Mouse (Mus musculus): ENCODE results near the gene Bcl7b. TPM values are rescaled to one million over a fixed set of nuclear protein-coding genes. Genes with fewer than 3 reads are reported as not detected.
A peak's percentile ranks its signal among the peaks of the same experiment; 100 is the strongest.

Bcl7b gene
- total RNA-seq, 2 experiments from 2014 or later, result 41.9 to 43.3 TPM

DNA sequence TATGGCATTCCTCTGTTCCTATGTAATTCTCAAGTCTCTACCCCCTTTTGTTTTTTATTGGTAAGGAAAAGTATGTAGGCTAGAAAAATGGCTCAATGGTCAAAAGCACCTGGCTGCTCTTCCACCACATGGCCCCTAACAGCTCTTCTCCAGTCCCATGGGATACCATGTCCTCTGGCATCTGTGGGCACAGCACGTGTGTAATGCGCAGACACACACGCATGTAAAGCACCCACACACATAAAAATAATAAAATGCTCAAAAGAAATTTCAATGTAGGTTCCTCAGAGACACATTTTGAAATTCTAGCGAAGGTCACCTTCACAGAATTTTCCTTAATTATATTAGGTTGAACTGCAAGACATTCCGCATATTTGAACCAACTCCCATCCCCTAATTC, 1.4 kb downstream of the Bcl7b start:
- DNase-seq, result no peak

- no peak for DNase-seq
Measured at GRCm38 (mm10) chr5:135171688-135172220, 3.7 kb downstream of the Bcl7b start.

DNA sequence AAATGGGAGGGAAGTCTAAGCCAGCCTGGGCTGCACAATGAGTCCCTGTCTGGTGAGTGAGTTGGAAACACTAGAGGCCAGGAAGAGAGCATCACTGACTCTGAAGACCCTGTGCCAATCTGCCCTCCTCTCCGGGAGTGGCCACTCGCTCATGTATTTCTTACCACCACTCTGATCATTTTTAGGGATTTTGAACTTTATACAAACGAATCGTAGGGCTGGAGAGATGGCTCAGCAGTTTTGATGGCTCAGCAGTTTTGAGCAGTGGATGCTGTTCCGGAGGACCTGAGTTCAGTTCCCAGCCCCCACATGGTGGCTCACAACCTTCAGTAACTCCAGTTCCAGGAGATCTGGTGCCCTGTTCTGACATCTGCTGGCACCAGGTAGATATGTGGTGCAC, 4.9 kb downstream of the Bcl7b start:
- DNase-seq, result no peak

- no peak for DNase-seq
Measured at GRCm38 (mm10) chr5:135175086-135175485, 7.0 kb downstream of the Bcl7b start.

DNA sequence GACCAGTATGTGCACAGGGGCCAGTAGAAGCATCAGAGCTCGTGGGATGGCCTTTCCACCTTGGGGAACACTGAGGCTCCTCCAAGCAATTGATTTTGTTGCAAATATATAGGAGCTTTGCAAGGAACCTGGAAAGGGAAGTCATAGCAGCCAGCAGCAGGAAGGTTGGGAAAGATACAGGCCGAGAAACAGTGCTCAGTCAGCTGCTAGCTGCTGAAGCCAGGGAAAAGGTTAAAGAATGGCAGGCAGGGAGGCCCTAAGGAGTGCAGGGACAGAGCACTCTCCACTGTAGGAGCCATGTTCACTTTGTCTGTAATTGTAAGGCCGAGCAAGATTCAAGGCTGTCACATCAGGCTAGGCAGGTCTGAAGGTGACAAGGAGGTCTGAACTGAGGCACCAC, 10.4 kb downstream of the Bcl7b start:
- DNase-seq, result no peak

DNA sequence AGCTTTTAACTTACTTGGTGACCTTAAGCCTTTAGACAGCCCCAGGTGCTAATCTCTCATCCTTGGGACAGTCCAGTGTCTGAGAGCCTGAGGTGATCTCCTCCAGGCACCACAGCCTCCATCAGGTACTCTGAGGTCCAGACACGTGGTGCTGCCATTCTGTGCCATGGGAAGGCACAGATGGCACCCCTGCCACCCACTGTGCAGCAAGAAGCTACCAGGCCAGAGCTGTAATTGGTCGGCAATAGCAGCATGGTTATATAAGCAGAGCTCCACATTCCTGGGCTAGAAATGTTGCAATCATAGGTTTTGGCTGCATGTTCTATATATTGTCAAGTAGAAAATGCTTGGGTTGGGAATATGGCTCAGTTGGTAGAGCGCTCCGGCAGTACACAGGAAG, 10.9 kb downstream of the Bcl7b start:
- no peak for DNase-seq

DNA sequence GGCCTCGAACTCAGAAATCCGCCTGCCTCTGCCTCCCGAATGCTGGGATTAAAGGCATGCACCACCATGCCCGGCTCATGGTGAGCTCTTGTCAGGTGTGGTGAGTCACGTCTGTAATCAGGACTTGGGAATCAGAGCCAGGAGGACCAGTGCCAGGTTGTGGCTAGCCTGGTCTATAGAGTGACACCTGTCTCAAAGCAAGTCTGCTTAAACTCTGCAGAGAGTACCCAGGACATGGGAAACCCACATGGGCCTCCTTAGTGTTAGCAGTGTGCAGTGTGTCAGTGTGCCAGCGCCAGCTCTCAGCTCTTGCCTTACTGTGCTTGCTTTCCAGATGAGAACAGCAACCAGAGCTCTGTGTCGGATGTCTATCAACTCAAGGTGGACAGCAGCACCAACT, 11.5 kb downstream of the Bcl7b start:
- no peak for DNase-seq

- DNase-seq, result no peak
Measured at GRCm38 (mm10) chr5:135180796-135181195, 12.7 kb downstream of the Bcl7b start.

DNA sequence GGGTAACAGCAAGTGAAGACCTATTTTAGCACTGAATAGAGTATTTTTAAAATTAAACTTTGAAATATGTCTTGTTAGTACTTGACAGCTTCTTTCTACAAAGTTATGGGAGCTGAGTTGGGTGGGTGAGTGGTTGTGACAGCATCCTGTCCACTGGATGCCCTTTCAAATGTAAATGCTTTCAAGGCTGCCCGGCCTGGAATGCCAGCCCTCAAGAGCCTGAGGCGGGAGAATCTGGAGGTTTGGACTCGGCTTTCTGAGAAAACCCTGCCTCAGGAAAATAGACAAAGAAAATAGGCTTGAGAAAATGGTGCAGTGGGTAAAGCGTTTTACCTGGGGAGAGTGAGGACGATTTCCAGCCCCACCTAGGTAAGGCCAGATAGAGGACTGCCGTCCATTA, 13.7 kb downstream of the Bcl7b start:
- no peak for DNase-seq

DNA sequence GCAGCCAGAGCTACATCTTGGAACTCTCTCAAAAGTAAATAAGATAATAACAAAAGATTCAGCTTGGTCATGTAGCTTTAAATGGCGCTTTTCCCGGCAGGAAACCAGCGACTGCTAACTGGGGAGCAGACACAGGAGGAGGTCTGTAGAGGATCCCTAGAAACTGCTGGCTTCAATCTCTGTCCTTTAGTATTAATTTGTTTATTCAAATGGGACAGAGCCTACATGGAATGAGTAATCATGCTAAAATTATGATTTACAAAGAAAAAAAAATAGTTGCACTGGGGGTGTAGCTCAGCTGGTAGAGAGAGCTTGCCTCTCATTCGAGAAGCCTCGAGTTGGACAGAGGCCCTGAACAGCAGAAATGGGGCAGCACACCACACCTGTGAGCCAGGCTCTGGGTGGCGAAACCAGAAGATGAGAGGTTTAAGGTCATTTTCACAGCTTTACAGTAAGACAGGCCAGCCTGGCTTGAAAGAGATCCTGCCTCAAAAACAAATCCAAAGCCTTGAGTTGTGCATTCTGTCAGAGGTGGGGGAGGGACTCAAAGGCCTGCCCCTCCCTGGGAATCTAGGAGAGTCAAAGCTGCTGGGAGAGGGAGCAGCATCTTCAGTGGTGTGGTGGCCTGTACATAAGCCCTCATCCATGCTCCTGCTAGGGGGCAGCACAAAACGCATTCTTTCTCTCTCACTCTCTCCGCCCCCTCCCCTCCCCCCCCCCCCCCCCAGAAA, 15.2 kb downstream of the Bcl7b start:
- DNase-seq, result no peak

GRCm38 (mm10) chr5:135185016-135185415, 16.9 kb downstream of the Bcl7b start:
- DNase-seq, result no peak

DNA sequence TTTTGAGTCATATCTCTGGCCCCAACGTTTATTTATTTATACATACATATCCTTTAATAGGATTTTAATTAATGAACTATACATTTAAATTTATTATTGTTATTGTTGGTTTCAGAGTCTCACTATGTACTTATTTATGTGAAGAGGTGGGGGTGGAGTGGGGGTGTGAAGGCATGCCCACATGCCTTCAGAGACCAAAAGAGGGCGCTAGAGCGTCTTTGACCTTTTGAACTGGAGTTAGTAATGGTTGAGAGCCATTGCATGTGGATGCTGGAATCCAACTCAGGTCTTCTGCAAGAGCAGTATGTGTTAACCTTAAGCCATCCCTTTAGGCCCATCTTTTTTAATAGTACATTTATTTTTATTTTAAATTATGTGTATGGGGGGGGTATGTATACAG, 17.5 kb downstream of the Bcl7b start:
- no peak for DNase-seq

DNA sequence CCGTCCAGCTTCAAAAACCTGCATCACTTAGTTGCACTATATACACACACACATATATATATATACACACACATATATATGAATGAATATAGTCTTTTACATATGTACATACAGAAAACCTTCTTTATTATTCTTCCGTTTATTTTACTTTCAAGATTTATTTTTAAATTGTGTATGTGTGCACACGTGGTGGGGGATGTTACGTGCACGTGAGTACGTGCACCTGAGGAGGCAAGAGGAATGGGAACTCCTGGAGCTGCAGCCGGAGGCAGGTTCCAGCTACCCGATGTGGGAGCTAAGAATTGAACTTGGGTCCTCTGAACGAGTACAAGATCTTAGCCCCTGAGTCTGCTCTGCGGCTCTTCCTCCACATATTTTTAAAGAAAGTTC, 18.1 kb downstream of the Bcl7b start:
- DNase-seq, result no peak

DNA sequence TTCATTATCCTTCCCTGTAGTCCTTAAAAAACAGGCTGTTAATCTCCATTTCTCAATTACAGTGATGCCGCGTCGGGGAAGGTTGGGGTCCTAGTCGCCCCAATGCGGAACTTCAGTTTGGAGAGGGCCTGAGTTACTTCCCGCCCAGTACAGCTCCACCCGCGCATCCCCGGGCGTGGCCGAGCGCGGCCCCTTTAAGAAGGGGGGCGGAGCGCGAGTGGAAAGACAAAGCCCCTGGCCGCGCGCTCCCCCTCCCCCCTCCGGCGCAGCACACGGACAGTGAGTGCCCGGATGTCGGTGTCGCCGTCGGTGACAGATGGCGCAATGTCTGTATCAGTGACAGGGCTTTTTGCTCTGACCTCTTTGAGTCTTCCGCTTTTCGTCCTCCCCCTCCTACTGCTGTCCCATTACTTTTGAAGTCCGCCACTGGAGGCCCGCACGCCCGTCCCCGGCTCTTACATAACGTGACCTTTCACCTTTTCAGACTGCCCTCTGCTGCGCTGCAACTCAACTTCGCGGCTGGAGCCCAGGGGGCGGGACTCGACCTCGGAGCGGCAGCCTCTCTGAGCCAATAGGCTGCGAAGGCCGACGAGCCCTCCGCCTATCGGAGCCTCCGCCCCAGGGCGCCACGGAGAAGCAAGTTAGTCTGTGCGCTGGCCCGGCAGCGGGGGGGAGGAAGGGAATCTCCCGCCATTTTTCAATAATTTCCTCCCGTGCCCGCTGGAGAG, 18.7 kb downstream of the Bcl7b start, which contains the start of gene Baz1b:
Gene Baz1b, plus strand, starts transcription at position 644 of the 728 bp plus-strand sequence.
- peak; percentile 99 for DNase-seq

GRCm38 (mm10) chr5:135187349-135188213, 19.5 kb downstream of the Bcl7b start:
- peak; percentile 87 for DNase-seq

GRCm38 (mm10) chr5:135188214-135188554, 20.1 kb downstream of the Bcl7b start:
- DNase-seq, result no peak

- no peak for DNase-seq
Measured at GRCm38 (mm10) chr5:135189281-135190022, 21.4 kb downstream of the Bcl7b start.

DNA sequence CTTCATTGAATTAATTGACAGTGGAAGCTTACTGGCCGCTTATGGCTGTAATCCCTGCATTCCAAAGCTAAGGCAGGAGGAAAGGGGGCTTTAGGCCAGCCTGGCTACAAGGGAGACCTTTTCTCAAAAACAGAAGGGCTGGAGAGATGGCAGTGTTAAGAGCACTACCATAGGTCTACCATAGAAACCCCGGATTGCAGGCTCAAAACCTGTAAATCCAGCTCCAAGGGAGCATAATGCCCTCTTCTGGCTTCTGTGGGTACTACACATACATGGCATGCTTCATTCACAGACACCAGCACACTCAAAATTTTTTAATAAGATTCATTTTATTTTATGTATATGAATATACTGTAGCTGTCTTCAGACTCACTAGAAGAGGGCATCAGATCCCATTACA, 23.5 kb downstream of the Bcl7b start:
- peak; percentile 81 for DNase-seq

- no peak for DNase-seq
Measured at GRCm38 (mm10) chr5:135192431-135192830, 24.3 kb downstream of the Bcl7b start.

DNA sequence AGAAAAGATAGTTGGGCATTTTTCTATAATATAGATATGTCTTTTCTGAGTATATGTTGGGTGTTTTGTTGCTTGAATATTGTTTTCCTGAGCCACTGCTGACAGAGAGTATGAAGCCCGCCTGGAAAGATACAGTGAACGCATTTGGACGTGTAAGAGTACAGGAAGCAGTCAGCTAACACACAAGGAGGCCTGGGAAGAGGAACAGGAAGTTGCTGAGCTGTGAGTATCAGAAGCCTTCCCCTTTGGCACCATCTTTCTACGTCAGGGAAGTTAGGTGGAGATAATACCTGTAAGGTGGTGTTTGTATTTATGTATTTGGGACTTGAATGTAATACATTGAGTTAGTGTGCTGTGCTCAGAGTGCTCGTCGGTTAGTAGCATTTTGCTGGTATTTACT, 28.3 kb downstream of the Bcl7b start:
- no peak for DNase-seq

DNA sequence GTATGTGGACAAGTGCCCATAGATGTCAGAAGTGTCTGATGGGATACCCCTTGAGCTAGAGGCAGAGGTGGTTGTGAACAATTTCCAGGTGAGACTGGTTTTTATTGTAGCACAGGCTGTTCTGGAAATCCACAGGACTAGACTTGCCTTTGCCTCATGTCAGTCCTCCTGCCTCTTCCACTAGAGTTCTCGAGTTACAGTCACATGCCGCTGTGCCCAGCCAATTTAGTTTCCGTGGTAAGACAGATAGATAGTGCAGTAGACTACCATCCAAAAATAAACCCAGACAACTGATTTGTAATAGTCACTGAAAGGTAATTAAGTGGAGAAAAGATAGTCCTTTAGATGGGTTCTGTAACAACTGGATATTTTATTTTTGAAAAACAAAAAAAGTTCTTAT, 34.7 kb downstream of the Bcl7b start:
- no peak for DNase-seq

DNA sequence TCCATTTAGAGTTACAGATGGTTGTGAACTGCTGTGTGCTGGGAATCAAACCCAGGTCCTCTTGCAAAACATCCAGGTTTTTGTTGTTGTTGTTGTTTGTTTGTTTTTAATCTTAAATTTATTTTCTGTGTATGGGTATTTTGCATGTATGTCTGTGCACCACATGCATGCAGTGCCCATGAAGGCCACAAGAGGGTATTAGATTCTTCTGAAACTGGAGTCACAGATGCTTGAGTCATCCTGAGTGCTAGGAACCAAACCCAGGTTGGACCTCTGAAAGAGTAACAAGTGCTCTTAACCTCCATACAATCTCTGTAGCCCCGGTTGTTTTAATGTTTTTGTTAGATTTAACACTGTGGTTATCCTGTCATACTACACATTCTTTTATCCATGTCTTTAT, 40.1 kb downstream of the Bcl7b start:
- DNase-seq, result no peak
